Mouse (Mus musculus): ENCODE data around the gene Morn4. TPM values are rescaled to one million over a fixed set of nuclear protein-coding genes. Genes with fewer than 3 reads are reported as not detected.

Gene Morn4
- 75.1 and 76.1 TPM in 2 replicates for polyA plus RNA-seq (2014; fragmentation: Nextera tagmentation; extraction: Ambion mirVana)

DNA sequence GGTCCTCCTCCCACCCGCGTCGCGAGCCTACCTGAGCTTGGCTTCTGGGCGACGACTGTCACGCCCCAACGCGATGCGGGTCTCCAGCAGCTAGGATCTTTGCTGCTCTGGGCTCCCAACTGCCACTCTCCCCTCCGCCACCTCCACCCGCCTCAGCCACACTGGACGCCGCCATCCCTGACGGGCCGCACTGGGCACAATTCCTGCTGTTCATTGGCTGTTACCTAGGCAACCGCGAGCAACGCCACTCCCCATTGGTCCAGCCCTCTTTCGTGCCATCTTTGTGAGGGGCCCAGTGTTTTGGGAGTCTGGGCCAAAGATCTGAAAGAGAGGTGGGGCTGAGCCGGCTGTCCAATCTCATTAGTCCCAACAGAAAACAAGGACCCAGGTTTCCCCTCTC is at the start of gene Morn4:
Morn4 (minus strand) TSS at position 192 of the 400 bp plus-strand sequence.
- peak within 1 kb of the TSS; percentile 75 for H3K4me3 ChIP-seq (ENCODE audit: low read depth, low read length)
- DNase-seq (ENCODE audit: low spot score) (peak; percentile 95), ATAC-seq (ENCODE audit: low FRiP score) (peak; percentile 82)
- no peaks in the 10 kb centered on the region for H3K27me3 ChIP-seq (ENCODE audit: control insufficient read depth, insufficient read depth, low read length)
- H3K36me3 ChIP-seq (ENCODE audit: control insufficient read depth, insufficient read depth, low read length) = no peaks in the 10 kb centered on the region
- under 1% methylated on average over 21 of the region's 21 CpGs for WGBS
- no peaks in the 10 kb centered on the region for H3K9me3 ChIP-seq (ENCODE audit: control insufficient read depth, low read length)
- peak within 1 kb of the TSS; percentile 58 for H3K27ac ChIP-seq (ENCODE audit: low read depth, low read length)
- peaks cover 5% of the 10 kb centered on the region; the same call in 1 of the 2 replicates for H3K4me1 ChIP-seq (replicated peaks; ENCODE audit: control insufficient read depth, insufficient read depth, low read length)
- peak within 1 kb of the TSS; percentile 86 for H3K4me2 ChIP-seq (replicated peaks; ENCODE audit: low read depth, low read length)
- peak within 1 kb of the TSS; percentile 78 for H3K9ac ChIP-seq (ENCODE audit: low read depth, low read length)

DNA sequence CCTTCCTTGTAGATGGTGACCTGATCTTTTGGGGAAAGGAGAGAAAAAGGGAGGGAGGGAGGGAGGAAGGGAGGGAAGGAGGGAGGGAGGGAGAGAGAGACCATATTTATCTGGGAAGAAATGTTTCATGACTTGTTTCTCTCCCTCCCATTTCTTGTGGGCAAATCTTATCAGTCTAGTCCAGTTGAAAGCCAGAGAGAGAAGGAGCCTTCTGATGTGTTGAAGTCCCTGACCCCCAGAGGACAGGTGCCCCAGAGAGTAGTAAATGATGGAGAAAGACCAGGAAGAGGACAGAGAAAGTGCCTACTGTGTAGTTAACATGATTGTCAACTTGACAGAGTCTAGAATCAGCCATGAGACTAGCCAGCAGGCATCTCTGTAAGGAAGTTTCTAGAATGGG is 48.9 kb upstream of the Morn4 start:
- Histone ChIP-seq H3K4me2 (replicated peaks; ENCODE audit: low read depth, low read length) (no peak overlapping the region), H3K4me3 (ENCODE audit: low read depth, low read length) (no peak overlapping the region), H3K27ac (ENCODE audit: low read depth, low read length) (no peak overlapping the region), H3K36me3 (ENCODE audit: control insufficient read depth, insufficient read depth, low read length) (no peaks in the 10 kb centered on the region), H3K4me1 (replicated peaks; ENCODE audit: control insufficient read depth, insufficient read depth, low read length) (0 out of 2 replicates have a peak, but pooled peaks cover 1% of the 10 kb centered on the region), H3K9me3 (ENCODE audit: control insufficient read depth, low read length) (no peaks in the 10 kb centered on the region), H3K9ac (ENCODE audit: low read depth, low read length) (no peak overlapping the region), H3K27me3 (ENCODE audit: control insufficient read depth, insufficient read depth, low read length) (no peaks in the 10 kb centered on the region)
- ATAC-seq (ENCODE audit: low FRiP score) (no peak), DNase-seq (ENCODE audit: low spot score) (no peak)

DNA sequence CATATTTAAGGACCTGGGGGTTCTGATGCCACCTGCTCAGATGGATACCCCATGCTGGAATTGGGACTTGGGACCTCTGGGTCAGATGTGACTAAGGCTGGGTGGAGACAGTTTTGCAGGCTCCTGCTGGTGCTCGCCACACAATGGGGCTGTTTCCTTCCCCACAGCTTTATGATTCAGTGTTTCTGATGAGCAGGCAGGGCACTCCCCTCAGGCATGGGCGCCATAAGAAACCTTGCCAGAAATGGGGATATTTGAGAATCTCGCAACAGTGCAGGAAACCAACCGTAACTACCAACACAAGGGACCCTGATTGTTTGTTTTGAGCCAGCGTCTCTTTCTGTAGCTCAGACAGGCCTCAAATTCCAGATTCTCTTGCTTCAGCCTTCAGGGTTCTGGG is 44.9 kb upstream of the Morn4 start:
- Histone ChIP-seq H3K4me3 (ENCODE audit: low read depth, low read length) (no peak overlapping the region), H3K36me3 (ENCODE audit: control insufficient read depth, insufficient read depth, low read length) (no peaks in the 10 kb centered on the region), H3K4me2 (replicated peaks; ENCODE audit: low read depth, low read length) (no peak overlapping the region), H3K9me3 (ENCODE audit: control insufficient read depth, low read length) (no peaks in the 10 kb centered on the region), H3K4me1 (replicated peaks; ENCODE audit: control insufficient read depth, insufficient read depth, low read length) (peaks cover 3% of the 10 kb centered on the region; the same call in 1 of the 2 replicates), H3K27me3 (ENCODE audit: control insufficient read depth, insufficient read depth, low read length) (0 out of 2 replicates have a peak, but pooled peaks cover 3% of the 10 kb centered on the region), H3K9ac (ENCODE audit: low read depth, low read length) (no peak overlapping the region), H3K27ac (ENCODE audit: low read depth, low read length) (no peak overlapping the region)
- no peak for ATAC-seq (ENCODE audit: low FRiP score)
- WGBS = 77% methylated on average over 5 of the region's 5 CpGs
- DNase-seq (ENCODE audit: low spot score) = no peak

DNA sequence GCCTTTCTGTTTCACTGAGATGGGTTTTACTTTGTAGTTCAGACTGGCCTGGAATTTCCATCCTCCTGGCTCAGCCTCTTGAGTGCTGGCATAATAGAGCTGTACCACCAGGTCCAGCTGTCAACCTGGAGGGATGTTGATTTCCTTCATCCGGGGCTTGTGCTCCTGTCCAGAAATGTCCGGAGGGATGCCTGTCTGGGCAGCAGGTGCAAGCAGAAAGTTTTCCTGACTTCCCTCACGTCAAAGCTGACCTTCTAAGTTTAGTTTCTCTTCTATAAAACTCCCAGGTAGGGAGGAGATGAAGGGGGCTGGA is 44.1 kb upstream of the Morn4 start:
- Histone ChIP-seq H3K27ac (ENCODE audit: low read depth, low read length) (no peak overlapping the region), H3K27me3 (ENCODE audit: control insufficient read depth, insufficient read depth, low read length) (0 out of 2 replicates have a peak, but pooled peaks cover 3% of the 10 kb centered on the region), H3K4me3 (ENCODE audit: low read depth, low read length) (no peak overlapping the region), H3K4me1 (replicated peaks; ENCODE audit: control insufficient read depth, insufficient read depth, low read length) (peaks cover 3% of the 10 kb centered on the region; the same call in 1 of the 2 replicates), H3K9ac (ENCODE audit: low read depth, low read length) (no peak overlapping the region), H3K9me3 (ENCODE audit: control insufficient read depth, low read length) (no peaks in the 10 kb centered on the region), H3K4me2 (replicated peaks; ENCODE audit: low read depth, low read length) (no peak overlapping the region), H3K36me3 (ENCODE audit: control insufficient read depth, insufficient read depth, low read length) (no peaks in the 10 kb centered on the region)
- ATAC-seq (ENCODE audit: low FRiP score) = no peak
- no peak for DNase-seq (ENCODE audit: low spot score)
- WGBS = 57% methylated on average over 3 of the region's 3 CpGs

DNA sequence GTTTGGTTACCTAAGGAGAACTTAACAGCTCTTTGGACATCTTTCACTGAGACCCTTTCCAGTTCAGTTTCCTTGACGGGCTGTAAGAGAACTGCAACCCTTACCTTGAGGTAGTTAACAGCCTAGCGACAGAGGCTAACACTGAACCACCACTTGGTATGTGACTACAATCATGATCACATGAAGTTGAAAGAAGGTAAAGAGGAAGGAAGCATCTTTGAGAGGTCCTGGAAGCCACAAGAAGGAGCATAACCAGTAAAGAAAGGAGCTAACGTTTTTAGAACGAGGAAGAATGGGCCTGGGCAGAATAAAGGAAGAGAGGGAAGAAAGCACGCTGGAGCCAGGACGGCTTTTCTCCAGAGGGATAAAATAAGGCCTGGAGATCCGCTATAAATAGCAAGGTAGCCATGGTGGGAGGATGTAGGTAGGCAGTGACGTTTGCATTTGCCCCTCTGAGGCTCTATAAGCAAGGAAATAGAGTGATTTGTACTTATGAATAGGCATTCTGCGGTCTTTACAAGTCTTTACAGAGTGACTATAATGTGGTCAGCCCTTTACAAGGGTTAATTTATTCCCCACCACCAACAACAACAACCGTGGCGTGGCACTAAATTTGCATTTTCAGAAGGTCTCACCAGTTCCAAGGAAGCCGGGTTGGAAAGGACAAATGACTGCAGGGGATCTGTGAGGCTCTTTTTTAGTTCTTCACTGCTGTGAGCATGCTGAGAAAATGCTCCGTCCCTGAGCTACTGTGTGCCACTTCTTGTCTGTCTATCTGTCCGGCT is 43.5 kb upstream of the Morn4 start:
- no peak for DNase-seq (ENCODE audit: low spot score)
- Histone ChIP-seq H3K9me3 (ENCODE audit: control insufficient read depth, low read length) (no peaks in the 10 kb centered on the region), H3K4me2 (replicated peaks; ENCODE audit: low read depth, low read length) (peak overlapping the region; percentile 98), H3K4me3 (ENCODE audit: low read depth, low read length) (peak overlapping the region; percentile 61), H3K36me3 (ENCODE audit: control insufficient read depth, insufficient read depth, low read length) (no peaks in the 10 kb centered on the region), H3K27me3 (ENCODE audit: control insufficient read depth, insufficient read depth, low read length) (0 out of 2 replicates have a peak, but pooled peaks cover 3% of the 10 kb centered on the region), H3K4me1 (replicated peaks; ENCODE audit: control insufficient read depth, insufficient read depth, low read length) (peaks cover 3% of the 10 kb centered on the region; the same call in 1 of the 2 replicates), H3K27ac (ENCODE audit: low read depth, low read length) (no peak overlapping the region), H3K9ac (ENCODE audit: low read depth, low read length) (no peak overlapping the region)
- peak; percentile 37 for ATAC-seq (ENCODE audit: low FRiP score)
- WGBS = 20% methylated on average over 14 of the region's 14 CpGs

DNA sequence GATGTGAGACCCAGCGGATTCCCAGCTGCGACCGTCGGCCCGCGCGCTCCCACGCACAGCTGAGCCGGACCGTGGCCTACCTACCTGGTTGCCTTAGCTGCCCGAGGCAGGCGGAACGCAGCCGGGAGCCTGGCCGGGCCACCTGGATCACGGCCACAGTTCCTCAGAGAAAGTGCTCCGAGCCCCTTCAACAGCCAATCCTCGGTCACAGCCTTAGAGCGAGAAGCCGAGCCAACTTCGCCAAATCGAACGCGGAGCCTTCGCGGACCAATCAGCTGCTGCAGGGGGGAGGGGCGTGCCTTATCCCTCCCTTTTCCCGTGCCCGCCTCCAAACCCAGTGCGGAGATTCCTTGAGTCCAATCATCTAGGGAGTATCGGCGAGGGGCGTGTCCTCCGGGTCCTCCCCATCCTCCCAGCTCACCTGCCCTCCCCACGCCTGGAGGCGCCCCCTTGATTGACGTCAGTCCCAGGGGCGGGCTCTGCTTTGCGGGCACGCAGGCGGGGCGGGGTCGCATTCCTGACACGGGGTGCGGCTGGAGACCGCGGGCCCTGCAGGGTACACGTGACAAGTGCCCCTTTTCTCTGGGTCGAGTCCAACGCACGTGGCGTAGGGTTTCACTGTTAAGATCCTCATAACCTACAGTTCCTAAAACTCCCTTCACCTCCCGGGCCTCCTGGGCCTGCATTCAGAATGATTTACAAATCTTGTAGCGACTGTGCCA is 42.8 kb upstream of the Morn4 start, which contains the start of gene Avpi1:
Avpi1 (minus strand) TSS at position 273 of the 722 bp plus-strand sequence.
- peak; percentile 96 for ATAC-seq (ENCODE audit: low FRiP score)
- Histone ChIP-seq H3K36me3 (ENCODE audit: control insufficient read depth, insufficient read depth, low read length) (no peaks in the 10 kb centered on the region), H3K9ac (ENCODE audit: low read depth, low read length) (peak within 1 kb of the TSS; percentile 69), H3K27ac (ENCODE audit: low read depth, low read length) (no peak within 1 kb of the TSS), H3K4me1 (replicated peaks; ENCODE audit: control insufficient read depth, insufficient read depth, low read length) (peaks cover 3% of the 10 kb centered on the region; the same call in 1 of the 2 replicates), H3K27me3 (ENCODE audit: control insufficient read depth, insufficient read depth, low read length) (0 out of 2 replicates have a peak, but pooled peaks cover 3% of the 10 kb centered on the region), H3K4me2 (replicated peaks; ENCODE audit: low read depth, low read length) (peak within 1 kb of the TSS; percentile 98), H3K4me3 (ENCODE audit: low read depth, low read length) (peak within 1 kb of the TSS; percentile 61), H3K9me3 (ENCODE audit: control insufficient read depth, low read length) (no peaks in the 10 kb centered on the region)
- under 1% methylated on average over 54 of the region's 54 CpGs for WGBS
- peak; percentile 95 for DNase-seq (ENCODE audit: low spot score)

DNA sequence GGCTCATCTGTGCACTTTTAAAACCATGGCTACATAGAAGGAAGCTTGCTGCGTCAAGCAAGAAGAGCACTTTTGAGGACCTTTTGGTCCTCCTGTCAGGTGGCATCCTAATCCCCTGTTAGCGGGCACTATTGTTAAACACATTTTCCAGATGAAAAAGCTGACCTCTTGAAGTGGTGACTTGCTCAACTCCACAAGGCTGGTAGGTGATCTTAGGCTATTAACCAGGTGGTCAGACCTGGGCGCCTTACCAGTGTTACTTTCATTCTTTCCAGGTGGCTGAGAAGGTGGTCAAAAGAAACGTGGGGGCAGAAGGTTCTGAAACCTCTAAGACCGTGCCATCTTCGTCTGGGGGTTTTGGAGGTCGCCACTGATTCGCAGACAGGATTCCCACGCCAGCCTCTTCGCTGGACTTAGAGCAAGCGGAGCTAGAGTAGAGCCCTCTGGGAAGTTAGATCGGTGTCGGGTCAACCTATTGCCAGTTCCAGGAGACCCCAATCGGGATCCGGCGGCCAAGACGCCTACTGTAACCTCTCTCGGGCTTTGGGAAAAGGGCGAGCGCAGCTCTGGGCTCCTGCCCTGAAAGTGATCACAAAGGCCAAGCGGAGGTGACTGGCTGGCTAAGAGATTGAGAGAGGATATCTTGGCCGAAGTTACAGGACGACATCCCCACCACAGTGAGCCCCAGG is 42.0 kb upstream of the Morn4 start:
- DNase-seq (ENCODE audit: low spot score) = no peak
- 0 out of 2 replicates have a peak, but pooled peaks cover 3% of the 10 kb centered on the region for H3K27me3 ChIP-seq (ENCODE audit: control insufficient read depth, insufficient read depth, low read length)
- H3K9me3 ChIP-seq (ENCODE audit: control insufficient read depth, low read length) = no peaks in the 10 kb centered on the region
- no peak overlapping the region for H3K27ac ChIP-seq (ENCODE audit: low read depth, low read length)
- peak overlapping the region; percentile 98 for H3K4me2 ChIP-seq (replicated peaks; ENCODE audit: low read depth, low read length)
- peaks cover 3% of the 10 kb centered on the region; the same call in 1 of the 2 replicates for H3K4me1 ChIP-seq (replicated peaks; ENCODE audit: control insufficient read depth, insufficient read depth, low read length)
- no peaks in the 10 kb centered on the region for H3K36me3 ChIP-seq (ENCODE audit: control insufficient read depth, insufficient read depth, low read length)
- peak overlapping the region; percentile 69 for H3K9ac ChIP-seq (ENCODE audit: low read depth, low read length)
- no peak for ATAC-seq (ENCODE audit: low FRiP score)
- H3K4me3 ChIP-seq (ENCODE audit: low read depth, low read length) = peak overlapping the region; percentile 61
- WGBS = 8% methylated on average over 23 of the region's 23 CpGs

DNA sequence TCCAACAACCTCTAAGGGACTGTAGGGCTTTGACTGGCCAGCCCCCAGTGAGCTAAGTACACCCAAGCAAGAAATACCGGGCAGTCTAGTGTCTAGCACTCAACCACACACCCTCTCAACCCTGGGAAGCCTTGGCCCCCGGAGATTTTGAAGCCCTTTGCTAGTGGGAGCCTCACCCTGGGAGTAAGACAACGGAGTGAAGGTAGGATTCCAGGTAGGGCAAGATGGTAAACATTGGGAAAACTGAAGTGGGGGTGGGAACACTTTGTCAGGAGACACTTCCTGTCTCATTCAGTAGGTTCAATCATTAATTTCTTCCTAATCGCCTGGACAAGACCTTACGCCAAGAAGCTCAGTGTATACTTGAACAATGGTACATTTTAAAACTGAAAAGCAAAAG is 40.9 kb upstream of the Morn4 start:
- no peak overlapping the region for H3K9ac ChIP-seq (ENCODE audit: low read depth, low read length)
- H3K9me3 ChIP-seq (ENCODE audit: control insufficient read depth, low read length) = no peaks in the 10 kb centered on the region
- H3K36me3 ChIP-seq (ENCODE audit: control insufficient read depth, insufficient read depth, low read length) = no peaks in the 10 kb centered on the region
- no peak overlapping the region for H3K27ac ChIP-seq (ENCODE audit: low read depth, low read length)
- H3K4me2 ChIP-seq (replicated peaks; ENCODE audit: low read depth, low read length) = no peak overlapping the region
- H3K4me3 ChIP-seq (ENCODE audit: low read depth, low read length) = no peak overlapping the region
- 0 out of 2 replicates have a peak, but pooled peaks cover 3% of the 10 kb centered on the region for H3K27me3 ChIP-seq (ENCODE audit: control insufficient read depth, insufficient read depth, low read length)
- peaks cover 3% of the 10 kb centered on the region; the same call in 1 of the 2 replicates for H3K4me1 ChIP-seq (replicated peaks; ENCODE audit: control insufficient read depth, insufficient read depth, low read length)
- no peak for ATAC-seq (ENCODE audit: low FRiP score)
- no peak for DNase-seq (ENCODE audit: low spot score)
- WGBS = 89% methylated on average over 5 of the region's 5 CpGs
